Mouse (Mus musculus) macrophage (primary cell): ENCODE measurements at regions not wholly inside any gene's neighbourhood (a gene's known extent, or its start where the extent isn't known, plus 50 kb on each side); places are given as distances from the start of the nearest gene placed in this dataset.
"Not testable (repeated sequence)": the region's sequence is repeated elsewhere in the genome, so short reads cannot be mapped to it uniquely, and the experiment has no call there.

ENCODE experiments used
- H3K27ac ChIP-seq: fragments of 350-480 bp; formaldehyde crosslinking; 2 replicates; pipeline ENCODE4 v1.9.0; 2021
- H3K36me3 ChIP-seq: fragments of 350-480 bp; formaldehyde crosslinking; 2 replicates; pipeline ENCODE4 v1.9.0; 2021; ENCODE audit errors: inconsistent target
- H3K4me3 ChIP-seq: fragments of 350-480 bp; formaldehyde crosslinking; 2 replicates; pipeline ENCODE4 v1.9.0; 2021; ENCODE audit errors: inconsistent target
- H3K79me2 ChIP-seq: fragments of 350-480 bp; formaldehyde crosslinking; 2 replicates; pipeline ENCODE4 v1.9.0; 2021; ENCODE audit errors: inconsistent target
- WGBS: methylation state at CpG from one replicate; pipeline ENCODE4 v1.1.7; 2026; ENCODE audit warnings: inconsistent platforms; ENCODE audit not compliant: missing documents; 5-methylcytosine and 5-hydroxymethylcytosine counted together

DNA sequence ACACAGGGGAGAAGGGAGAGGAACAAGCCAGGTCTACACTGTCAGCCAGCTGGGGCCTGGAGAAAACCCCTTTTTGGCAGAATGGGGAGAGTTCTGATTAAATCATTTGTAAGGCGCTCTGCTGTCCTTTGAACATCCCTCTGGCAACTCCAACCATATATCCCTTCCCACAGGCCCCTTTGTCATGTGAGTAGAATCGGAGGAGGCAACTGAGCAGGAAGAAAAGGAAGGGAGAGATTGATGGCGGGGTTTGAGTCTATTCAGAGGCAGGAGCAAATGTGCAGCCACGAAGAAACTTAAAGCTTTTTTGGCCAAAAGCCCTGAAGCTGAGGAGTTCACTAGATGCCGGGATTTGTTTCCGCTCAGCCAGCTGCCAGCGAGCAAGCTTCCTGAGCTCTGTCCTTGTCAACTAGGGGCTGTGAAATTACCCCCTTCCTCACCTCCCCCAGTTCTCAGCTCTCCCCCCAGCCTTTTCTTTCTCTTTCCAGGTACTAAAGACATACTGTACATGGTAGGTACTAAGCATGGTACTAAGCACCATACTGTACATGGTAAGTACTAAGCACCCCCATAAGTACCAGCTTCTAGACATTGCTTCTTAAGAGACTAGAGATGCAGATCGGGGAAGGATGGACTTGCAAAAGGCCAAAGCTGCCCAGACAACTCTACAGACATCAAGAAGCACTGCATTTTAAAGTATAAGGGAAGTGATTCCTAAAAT is 100.6 kb upstream of the Fam78b start:
- no peak overlapping the region for H3K4me3 ChIP-seq
- 67% methylated on average over 8 of the region's 8 CpGs for WGBS
- no peaks in the 10 kb centered on the region for H3K36me3 ChIP-seq
- no peaks in the 10 kb centered on the region for H3K79me2 ChIP-seq
- no peak overlapping the region for H3K27ac ChIP-seq

DNA sequence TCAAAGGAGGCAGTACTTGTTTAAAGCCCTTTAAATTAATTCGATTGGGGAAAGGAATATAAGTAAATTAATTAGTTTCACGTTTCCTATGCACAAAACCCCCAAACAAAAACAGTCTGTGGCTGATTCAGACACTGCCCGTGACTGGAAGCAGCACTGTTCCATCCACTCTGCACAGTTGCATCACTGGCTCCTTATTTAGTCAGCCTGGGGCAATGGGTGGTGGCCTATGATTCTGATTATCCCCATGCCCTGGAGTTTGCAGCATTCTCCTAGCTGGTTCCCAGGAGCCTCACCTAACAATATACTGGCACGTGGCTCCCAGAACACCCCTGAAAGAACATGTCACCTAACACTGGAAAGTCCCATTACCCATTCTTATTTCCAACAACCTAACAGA is 99.6 kb upstream of the Fam78b start:
- H3K4me3 ChIP-seq = no peak overlapping the region
- H3K36me3 ChIP-seq = no peaks in the 10 kb centered on the region
- H3K27ac ChIP-seq = no peak overlapping the region
- 80% methylated on average over 4 of the region's 4 CpGs for WGBS
- no peaks in the 10 kb centered on the region for H3K79me2 ChIP-seq

DNA sequence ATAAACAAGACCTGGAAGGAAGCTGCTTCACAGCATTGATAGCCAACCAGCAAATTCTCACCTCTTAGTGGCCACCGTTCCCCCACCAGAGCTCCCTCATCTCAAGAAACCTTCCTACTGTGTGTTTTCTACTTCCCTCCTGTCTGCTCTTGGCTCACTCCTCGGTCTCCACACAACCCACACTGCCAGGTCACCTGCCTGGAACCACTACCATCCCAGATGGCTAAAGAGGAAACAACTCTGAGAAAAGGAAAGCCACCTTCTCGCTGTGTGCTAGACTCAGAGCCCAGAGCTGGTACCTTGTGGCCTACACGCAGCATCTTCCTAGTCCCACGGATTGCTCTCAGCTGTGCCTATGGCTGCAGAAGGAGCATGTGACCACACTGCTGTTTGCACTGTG is 97.8 kb upstream of the Fam78b start:
- no peaks in the 10 kb centered on the region for H3K79me2 ChIP-seq
- no peaks in the 10 kb centered on the region for H3K36me3 ChIP-seq
- no peak overlapping the region for H3K4me3 ChIP-seq
- 75% methylated on average over 5 of the region's 5 CpGs for WGBS
- no peak overlapping the region for H3K27ac ChIP-seq

DNA sequence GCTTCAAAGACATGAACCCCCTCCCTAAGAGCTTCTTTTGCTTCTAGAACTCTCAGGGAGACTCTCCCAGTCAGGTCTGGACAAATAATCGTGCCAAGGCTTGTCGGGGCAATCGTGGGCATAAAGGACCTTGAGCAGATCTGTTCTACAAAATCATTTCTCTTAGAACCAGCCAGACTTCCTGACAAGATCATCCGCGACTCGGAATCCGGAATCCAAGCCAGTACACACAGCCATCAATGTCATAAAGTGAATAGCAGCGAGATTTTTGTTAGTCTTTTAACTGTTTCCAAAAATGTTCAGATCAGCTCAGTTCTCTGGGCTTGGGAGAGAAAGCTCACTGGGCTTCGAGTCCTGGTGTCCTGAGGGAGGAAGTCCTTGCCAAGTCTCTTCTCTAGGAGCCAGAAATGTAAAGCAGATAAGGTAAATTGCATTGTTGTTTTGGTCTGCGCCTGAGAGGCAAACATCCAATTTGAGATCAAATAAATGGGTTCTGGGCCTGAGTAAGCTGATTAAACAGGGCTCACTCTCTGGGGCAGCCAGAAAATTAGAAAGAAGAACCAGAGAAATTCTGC is 92.9 kb upstream of the Fam78b start:
- no peak overlapping the region for H3K4me3 ChIP-seq
- 79% methylated on average over 9 of the region's 10 CpGs for WGBS
- no peaks in the 10 kb centered on the region for H3K36me3 ChIP-seq
- no peaks in the 10 kb centered on the region for H3K79me2 ChIP-seq
- H3K27ac ChIP-seq = no peak overlapping the region

DNA sequence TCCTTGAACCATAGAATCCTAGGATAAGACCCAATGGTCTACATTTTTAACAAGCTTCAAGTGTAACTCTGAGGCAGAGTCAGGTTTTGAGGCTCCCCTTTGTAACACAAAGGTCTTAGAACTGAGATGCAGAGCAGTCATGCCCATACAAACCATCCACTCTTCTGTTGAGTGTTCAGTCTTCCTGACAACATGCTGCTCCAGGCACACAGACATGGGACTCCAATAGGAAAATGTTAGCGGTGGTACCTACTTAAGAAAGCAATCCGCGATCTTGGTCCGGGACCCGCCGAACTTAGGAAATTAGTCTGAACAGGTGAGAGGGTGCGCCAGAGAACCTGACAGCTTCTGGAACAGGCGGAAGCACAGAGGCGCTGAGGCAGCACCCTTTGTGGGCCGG is 89.0 kb upstream of the Fam78b start:
- not testable (repeated sequence) for H3K36me3 ChIP-seq, H3K4me3 ChIP-seq, H3K27ac ChIP-seq, H3K79me2 ChIP-seq
- WGBS = 90% methylated on average over 2 of the region's 10 CpGs

DNA sequence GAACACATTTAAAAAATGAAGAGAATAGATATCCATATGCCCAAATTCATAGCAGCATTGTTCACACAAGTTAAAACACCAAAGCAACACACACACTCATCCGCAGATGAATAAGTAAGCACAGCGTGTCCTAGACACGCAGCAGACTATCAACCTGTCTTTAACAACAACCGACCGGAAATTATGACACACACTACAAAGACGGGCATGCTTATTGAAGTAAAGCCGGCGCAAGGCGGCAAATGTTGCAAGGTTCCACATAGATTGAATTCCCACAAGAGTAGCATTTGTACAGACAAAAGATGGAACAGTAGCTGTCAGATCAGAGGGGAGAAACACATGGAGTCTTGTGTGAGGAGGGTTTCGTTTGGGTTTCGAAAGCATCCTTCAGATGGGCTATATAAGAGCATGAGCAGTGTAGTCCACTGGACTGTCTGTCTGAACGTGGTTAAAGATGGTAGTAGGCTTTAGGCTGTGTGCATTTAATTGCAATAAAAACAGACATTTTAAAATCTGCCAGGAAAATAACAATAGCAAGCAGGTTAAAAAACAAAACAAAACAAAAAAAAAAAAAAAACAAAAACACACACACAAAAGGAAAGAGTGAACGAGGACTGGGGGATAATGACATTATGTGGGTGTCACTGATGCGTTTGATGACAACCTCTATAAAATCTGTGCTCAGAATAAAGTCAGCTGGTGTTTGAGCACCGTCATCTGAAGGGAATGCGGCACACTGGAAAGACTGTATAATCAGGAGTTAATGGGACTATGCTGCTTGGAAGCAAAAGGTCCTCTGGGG is 78.1 kb upstream of the Fam78b start:
- Histone ChIP-seq H3K4me3 (no peak overlapping the region), H3K36me3 (no peaks in the 10 kb centered on the region), H3K79me2 (no peaks in the 10 kb centered on the region), H3K27ac (no peak overlapping the region)
- WGBS = 93% methylated on average over 15 of the region's 16 CpGs

DNA sequence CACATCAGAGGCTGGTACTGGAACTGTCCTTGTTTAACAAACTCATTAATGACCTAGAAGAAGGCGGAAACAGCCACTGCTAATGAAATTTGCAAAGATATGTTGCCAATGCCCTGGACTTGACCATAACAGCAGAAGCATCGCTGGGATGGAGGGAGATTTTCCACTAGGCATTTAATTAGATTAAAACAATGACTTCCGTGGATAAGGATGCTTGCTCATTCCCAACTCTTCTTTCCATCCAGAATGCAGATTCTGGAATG is 77.6 kb upstream of the Fam78b start:
- Histone ChIP-seq H3K4me3 (no peak overlapping the region), H3K27ac (no peak overlapping the region), H3K36me3 (no peaks in the 10 kb centered on the region), H3K79me2 (no peaks in the 10 kb centered on the region)
- WGBS = 83% methylated on average over 3 of the region's 3 CpGs

DNA sequence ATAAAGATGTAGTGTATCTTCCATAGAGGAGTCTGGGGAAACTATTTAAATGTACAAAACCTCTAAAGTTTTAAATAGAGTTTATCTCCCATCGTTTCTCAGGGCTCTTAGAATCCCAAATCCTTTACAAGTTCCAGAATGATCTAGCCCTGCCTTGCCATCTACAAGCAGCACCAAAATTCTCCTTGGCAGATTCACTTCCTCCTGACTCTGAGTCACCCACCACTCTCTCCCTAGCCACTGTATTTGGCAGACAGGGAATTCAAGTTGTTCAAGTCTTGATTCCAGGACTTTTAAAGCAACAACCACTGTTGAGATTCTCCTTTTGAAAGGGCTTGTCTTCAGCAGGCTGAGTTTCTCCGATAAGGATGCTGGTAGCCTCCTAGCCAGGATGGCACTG is 77.1 kb upstream of the Fam78b start:
- Histone ChIP-seq H3K79me2 (no peaks in the 10 kb centered on the region), H3K4me3 (no peak overlapping the region), H3K36me3 (no peaks in the 10 kb centered on the region), H3K27ac (no peak overlapping the region)
- WGBS = 90% methylated on average over 2 of the region's 2 CpGs

DNA sequence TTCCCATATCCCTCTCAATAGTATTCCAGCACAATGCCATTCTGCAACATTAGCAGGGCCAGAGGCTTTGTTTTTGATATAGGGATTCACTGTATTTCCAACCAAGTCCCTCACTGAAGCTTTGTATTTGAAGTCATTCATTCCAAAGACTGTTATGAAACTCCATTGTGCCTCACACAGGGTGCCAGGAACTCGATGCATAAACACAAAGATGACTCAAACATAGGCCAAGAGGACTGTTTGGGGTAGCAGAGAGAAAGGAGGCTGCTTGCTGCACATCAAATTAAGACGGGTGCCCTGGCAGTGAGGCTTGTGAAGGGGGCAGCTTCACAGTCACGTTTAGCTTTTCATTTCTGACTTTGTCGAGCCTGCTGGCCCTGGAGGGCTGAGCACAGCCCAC is 75.1 kb upstream of the Fam78b start:
- WGBS = 51% methylated on average over 4 of the region's 4 CpGs
- no peak overlapping the region for H3K27ac ChIP-seq
- H3K36me3 ChIP-seq = no peaks in the 10 kb centered on the region
- no peaks in the 10 kb centered on the region for H3K79me2 ChIP-seq
- H3K4me3 ChIP-seq = no peak overlapping the region

DNA sequence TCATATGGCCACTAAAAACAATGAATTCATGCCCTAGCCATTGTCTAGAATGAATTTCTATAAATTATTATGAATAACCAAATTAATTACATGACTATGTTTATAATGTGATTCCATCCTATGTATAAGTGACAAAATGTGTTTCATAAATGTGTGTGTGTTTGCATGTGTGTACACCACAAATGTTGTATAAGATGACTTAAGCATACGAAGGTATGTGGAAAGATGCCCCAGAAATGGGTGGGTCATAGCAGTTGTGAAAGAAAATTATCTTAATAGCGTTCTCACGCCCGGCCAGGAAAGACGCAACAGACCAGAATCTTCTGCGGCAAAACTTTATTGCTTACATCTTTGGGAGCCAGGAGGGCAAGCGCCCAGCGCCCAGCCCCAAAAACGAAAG is 61.5 kb upstream of the Fam78b start:
- H3K36me3 ChIP-seq, H3K4me3 ChIP-seq, H3K79me2 ChIP-seq, H3K27ac ChIP-seq: not testable (repeated sequence)
- 83% methylated on average over 6 of the region's 9 CpGs for WGBS

DNA sequence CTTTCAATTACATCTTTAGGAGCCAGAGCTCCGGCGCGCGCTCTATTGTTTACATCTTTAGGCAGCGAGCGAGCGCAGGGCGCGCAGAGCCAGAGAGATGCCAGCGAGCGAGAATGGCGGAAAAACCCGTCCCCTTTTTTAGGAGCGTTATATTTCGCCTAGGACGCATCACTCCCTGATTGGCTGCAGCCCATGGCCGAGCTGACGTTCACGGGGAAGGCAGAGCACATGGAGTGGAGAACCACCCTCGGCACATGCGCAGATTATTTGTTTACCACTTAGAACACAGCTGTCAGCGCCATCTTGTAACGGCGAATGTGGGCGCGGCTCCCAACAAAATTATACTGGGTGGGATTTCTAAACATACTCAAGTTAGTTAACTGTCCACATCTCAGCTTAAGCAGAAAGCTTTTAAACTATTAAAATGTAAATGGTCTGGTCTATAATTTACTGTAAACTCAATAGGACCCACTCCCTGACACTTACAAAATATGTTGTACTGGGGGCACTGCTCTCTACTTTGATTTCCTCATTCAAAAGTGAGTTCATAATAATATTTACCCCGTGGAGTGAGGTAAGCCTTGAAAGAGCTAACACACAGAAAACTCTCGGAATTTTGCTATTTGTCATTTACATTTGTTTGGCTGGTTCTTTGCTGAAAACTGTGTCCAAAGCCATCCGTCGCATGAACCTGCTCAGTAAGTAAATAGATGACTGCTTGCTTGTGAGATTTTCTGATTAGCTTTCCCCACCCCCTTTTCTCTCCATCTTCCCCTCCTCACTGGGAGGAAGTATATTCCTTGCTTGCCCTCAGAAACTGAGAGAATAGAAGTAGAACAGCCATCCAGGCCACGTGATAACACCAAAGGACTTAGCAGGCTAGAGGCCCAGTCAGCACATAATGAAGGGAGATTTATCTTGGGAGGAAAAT is 60.8 kb upstream of the Fam78b start:
- WGBS = 57% methylated on average over 31 of the region's 31 CpGs
- H3K27ac ChIP-seq, H3K36me3 ChIP-seq, H3K79me2 ChIP-seq, H3K4me3 ChIP-seq: not testable (repeated sequence)

DNA sequence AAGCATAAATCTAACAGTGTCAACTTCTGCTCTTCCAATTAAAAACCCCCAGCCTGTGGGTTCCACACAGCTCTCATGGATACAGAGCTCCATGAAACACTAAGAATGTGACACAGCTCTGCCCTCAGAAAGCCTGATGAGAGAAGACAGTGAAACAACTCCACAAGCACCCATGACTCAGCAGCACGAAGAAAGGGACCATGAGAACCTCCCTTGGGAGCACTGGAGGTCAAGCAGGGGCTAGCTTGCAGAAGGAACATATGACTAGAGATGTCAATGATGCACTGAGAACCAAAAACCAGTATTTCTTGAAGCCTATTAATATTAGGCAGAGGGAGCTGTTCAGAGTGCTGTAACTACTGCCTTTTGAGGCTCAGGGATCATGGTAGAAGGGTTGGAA is 59.0 kb upstream of the Fam78b start:
- Histone ChIP-seq H3K4me3 (no peak overlapping the region), H3K79me2 (no peaks in the 10 kb centered on the region), H3K36me3 (no peaks in the 10 kb centered on the region), H3K27ac (no peak overlapping the region)
- 75% methylated on average over 1 of the region's 1 CpGs for WGBS

DNA sequence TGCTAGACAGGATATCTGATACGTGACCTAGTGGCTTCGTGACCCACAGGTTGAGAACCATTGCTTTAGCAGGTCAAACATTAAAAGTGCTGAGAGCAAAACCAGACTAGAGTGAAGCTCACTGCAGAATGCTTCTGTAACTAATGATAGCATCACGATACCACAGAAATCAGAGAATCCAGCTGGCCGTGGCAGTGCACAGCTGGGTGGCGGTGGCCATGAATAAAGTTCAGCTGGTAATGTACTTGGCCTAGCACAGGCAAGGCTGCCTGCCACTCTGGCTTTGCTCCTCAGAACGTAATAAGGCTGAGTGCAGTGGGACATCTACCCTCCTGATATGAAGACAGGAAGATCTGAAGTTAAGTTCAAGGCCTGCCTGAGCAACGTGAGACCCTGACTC is 56.7 kb upstream of the Fam78b start:
- Histone ChIP-seq H3K27ac (no peak overlapping the region), H3K79me2 (no peaks in the 10 kb centered on the region), H3K36me3 (no peaks in the 10 kb centered on the region), H3K4me3 (no peak overlapping the region)
- 92% methylated on average over 7 of the region's 7 CpGs for WGBS

DNA sequence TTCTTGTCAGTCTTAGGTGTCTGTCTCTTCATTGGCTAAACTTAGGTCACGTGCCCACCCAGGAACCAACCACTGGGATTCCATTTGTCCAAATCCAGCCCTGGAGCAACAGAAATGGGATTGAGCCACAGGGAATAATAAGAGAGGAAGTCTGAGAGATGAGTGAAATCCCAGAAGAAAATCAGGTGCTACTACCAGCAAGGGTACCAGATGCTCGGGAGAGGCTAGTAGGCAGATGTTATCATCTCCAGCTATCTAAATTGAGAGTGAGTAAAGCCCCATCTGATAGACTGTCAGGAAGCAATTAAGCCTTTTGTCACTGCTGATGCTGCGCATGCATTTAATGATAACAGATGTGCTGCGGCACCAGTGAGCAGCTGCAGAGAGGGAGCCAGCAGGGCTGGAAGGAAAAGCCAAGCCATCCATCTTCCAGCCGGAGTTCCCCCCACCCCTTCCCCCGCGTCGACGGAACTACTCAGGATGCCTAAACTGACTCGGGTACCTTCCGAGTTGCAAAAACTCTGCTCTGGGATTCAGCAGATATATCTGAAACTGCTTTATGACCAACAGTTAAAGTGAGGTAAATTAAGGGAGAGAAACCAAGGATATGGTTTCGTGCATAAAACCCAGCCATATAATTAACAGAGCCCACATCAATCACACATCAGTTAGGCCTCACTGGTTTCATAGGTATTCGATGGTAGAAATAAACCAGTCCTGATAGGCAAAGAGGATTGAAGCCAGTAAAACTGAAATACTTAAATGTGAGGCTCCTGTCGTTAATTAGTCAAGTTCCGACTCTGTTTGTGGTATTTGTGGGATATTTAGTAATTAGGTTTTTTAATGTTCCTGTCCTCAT is 53.1 kb upstream of the Fam78b start:
- H3K27ac ChIP-seq = no peak overlapping the region
- WGBS = 32% methylated on average over 15 of the region's 15 CpGs
- H3K4me3 ChIP-seq = no peak overlapping the region
- H3K36me3 ChIP-seq = no peaks in the 10 kb centered on the region
- no peaks in the 10 kb centered on the region for H3K79me2 ChIP-seq
